8 mouse cellular contexts compared by ENCODE assay signal in genomic region chr1:143813676-143814360, GRCm38 (mm10). TPM values are rescaled to one million over a fixed set of nuclear protein-coding genes. Genes with fewer than 3 reads are reported as not detected.
DNase-seq lines count a peak whose midpoint lies in the region; ATAC-seq lines count a peak whose summit lies in the region.

No protein-coding gene starts in this region.

- ATAC-seq in hindbrain, embryonic 14.5 days (ENCODE audit: low FRiP score), result peak; percentile 89

- 41% methylated on average over 7 of the region's 7 CpGs for WGBS in hindbrain, embryonic 14.5 days

- no peak overlapping the region for H3K4me3 ChIP-seq in hindbrain, embryonic 14.5 days (replicated peaks; ENCODE audit: low read length)

- no peaks in the 10 kb centered on the region for H3K9me3 ChIP-seq in hindbrain, embryonic 14.5 days (ENCODE audit: control insufficient read depth, low read length)

- no peak overlapping the region for H3K9ac ChIP-seq in hindbrain, embryonic 14.5 days

- no peaks in the 10 kb centered on the region for H3K36me3 ChIP-seq in hindbrain, embryonic 14.5 days (replicated peaks; ENCODE audit: control insufficient read depth, insufficient read depth)

- peak; percentile 66 for DNase-seq in T-cell, adult 2 months (ENCODE audit: low spot score)
- DNase-seq in cerebellum, postnatal 36 days, result peak; percentile 66 to 72
- DNase-seq in frontal cortex, postnatal 36 days (ENCODE audit: low spot score in 2 of 2), result peak; percentile 64 to 75
- DNase-seq in hindbrain, embryonic 14.5 days (ENCODE audit: low spot score), result peak; percentile 66
- DNase-seq in layer of hippocampus, postnatal 25 days (ENCODE audit: extremely low spot score in 1 of 2, low spot score in 1 of 2), result peak; percentile 71 to 91
- DNase-seq in lung, postnatal 25 days (ENCODE audit: low spot score), result peak; percentile 76
- DNase-seq in retina, postnatal 7 days (ENCODE audit: low read depth, low spot score), result peak; percentile 43
- peak; percentile 27 to 61 for DNase-seq in urinary bladder, adult 18-20 months (ENCODE audit: low spot score in 2 of 2)

- no peak overlapping the region for H3K27ac ChIP-seq in hindbrain, embryonic 14.5 days

- 0 out of 2 replicates have a peak, but pooled peaks cover under 1% of the 10 kb centered on the region for H3K4me1 ChIP-seq in hindbrain, embryonic 14.5 days (replicated peaks; ENCODE audit: control insufficient read depth, insufficient read depth, low read length)

- H3K4me2 ChIP-seq in hindbrain, embryonic 14.5 days (replicated peaks), result no peak overlapping the region

- H3K27me3 ChIP-seq in hindbrain, embryonic 14.5 days (ENCODE audit: control insufficient read depth, insufficient read depth, low read length), result no peaks in the 10 kb centered on the region

RNA-seq across cellular contexts. Expression of gene Uchl5, which starts 36.7 kb away (rescaled TPM):
- 46.4 and 52.7 TPM in 2 replicates for polyA plus RNA-seq in hindbrain, embryonic 14.5 days (2014; fragmentation: Nextera tagmentation; extraction: Ambion mirVana)
- total RNA-seq in layer of hippocampus, postnatal 25 days (2021), result 10 to 100 TPM; 36.9 to 38.9 TPM

RNA-seq across cellular contexts. Expression of gene Trove2, which starts 37.0 kb away (rescaled TPM):
- polyA plus RNA-seq in hindbrain, embryonic 14.5 days (2014; fragmentation: Nextera tagmentation; extraction: Ambion mirVana), result 31.4 and 34.5 TPM in 2 replicates
- total RNA-seq in layer of hippocampus, postnatal 25 days (2021), result 10 to 100 TPM; 27.6 to 29.9 TPM
